Mouse (Mus musculus): ENCODE results near the gene Ccdc33.

Gene Ccdc33

GRCm38 (mm10) chr9:58095977-58096376, 22.6 kb downstream of the Ccdc33 start:
- in situ Hi-C loops (cut with MboI; ENCODE audit: unreplicated experiment in 2 of 2): no loop called here

- in situ Hi-C loops (cut with MboI; ENCODE audit: unreplicated experiment in 2 of 2): no loop called here
Measured at GRCm38 (mm10) chr9:58093776-58094175, 24.8 kb downstream of the Ccdc33 start.

- in situ Hi-C loops (cut with MboI; ENCODE audit: unreplicated experiment in 2 of 2): no loop called here
Measured at GRCm38 (mm10) chr9:58092581-58093269, 25.9 kb downstream of the Ccdc33 start.

GRCm38 (mm10) chr9:58091623-58092425, 26.8 kb downstream of the Ccdc33 start:
- in situ Hi-C loops (cut with MboI; ENCODE audit: unreplicated experiment in 2 of 2): no loop called here

GRCm38 (mm10) chr9:58087277-58087998, 31.2 kb downstream of the Ccdc33 start:
- in situ Hi-C loops (cut with MboI; ENCODE audit: unreplicated experiment in 2 of 2): no loop called here

GRCm38 (mm10) chr9:58086861-58087260, 31.8 kb downstream of the Ccdc33 start:
- in situ Hi-C loops (cut with MboI; ENCODE audit: unreplicated experiment in 2 of 2): no loop called here

- in situ Hi-C loops (cut with MboI; ENCODE audit: unreplicated experiment in 2 of 2): no loop called here
Measured at GRCm38 (mm10) chr9:58086203-58086602, 32.4 kb downstream of the Ccdc33 start.

- in situ Hi-C loops (cut with MboI; ENCODE audit: unreplicated experiment in 2 of 2): no loop called here
Measured at GRCm38 (mm10) chr9:58085074-58085473, 33.5 kb downstream of the Ccdc33 start.

- in situ Hi-C loops (cut with MboI; ENCODE audit: unreplicated experiment in 2 of 2): no loop called here
Measured at GRCm38 (mm10) chr9:58084586-58084985, 34.0 kb downstream of the Ccdc33 start.

- in situ Hi-C loops (cut with MboI; ENCODE audit: unreplicated experiment in 2 of 2): loop anchor here in 1 of 2 experiments (10.0 kb wide), 1 partner anchor 60 kb away; no protein-coding TSS in a partner anchor
Measured at GRCm38 (mm10) chr9:58074561-58074960, 44.1 kb downstream of the Ccdc33 start.

GRCm38 (mm10) chr9:58067546-58067945, 51.1 kb downstream of the Ccdc33 start:
- in situ Hi-C loops (cut with MboI; ENCODE audit: unreplicated experiment in 2 of 2): no loop called here

GRCm38 (mm10) chr9:58066731-58067095, 51.9 kb downstream of the Ccdc33 start:
- in situ Hi-C loops (cut with MboI; ENCODE audit: unreplicated experiment in 2 of 2): no loop called here

- in situ Hi-C loops (cut with MboI; ENCODE audit: unreplicated experiment in 2 of 2): no loop called here
Measured at GRCm38 (mm10) chr9:58065977-58066730, 52.5 kb downstream of the Ccdc33 start.

GRCm38 (mm10) chr9:58065532-58065931, 53.1 kb downstream of the Ccdc33 start:
- in situ Hi-C loops (cut with MboI; ENCODE audit: unreplicated experiment in 2 of 2): no loop called here

GRCm38 (mm10) chr9:58063531-58063930, 55.1 kb downstream of the Ccdc33 start, which contains the start of gene Stra6:
Gene Stra6 (plus strand): TSS chr9:58063788.
- in situ Hi-C loops (cut with MboI; ENCODE audit: unreplicated experiment in 2 of 2): no loop called here

- in situ Hi-C loops (cut with MboI; ENCODE audit: unreplicated experiment in 2 of 2): no loop called here
Measured at GRCm38 (mm10) chr9:58060677-58061667, 57.7 kb downstream of the Ccdc33 start.

GRCm38 (mm10) chr9:58059920-58060319, 58.7 kb downstream of the Ccdc33 start:
- in situ Hi-C loops (cut with MboI; ENCODE audit: unreplicated experiment in 2 of 2): no loop called here

GRCm38 (mm10) chr9:58055666-58056065, 63.0 kb downstream of the Ccdc33 start:
- in situ Hi-C loops (cut with MboI; ENCODE audit: unreplicated experiment in 2 of 2): no loop called here

- in situ Hi-C loops (cut with MboI; ENCODE audit: unreplicated experiment in 2 of 2): loop anchor here in 1 of 2 experiments (5.0 kb wide), 1 partner anchor 228 kb away; no protein-coding TSS in a partner anchor
Measured at GRCm38 (mm10) chr9:58054032-58054431, 64.6 kb downstream of the Ccdc33 start.

Measured in v-Abl transformed pro-B cells (cell line).